Mouse (Mus musculus) brain, embryonic 18.5 days (tissue): Measurements from ENCODE around the gene Slmap.
"Not testable (repeated sequence)": the region's sequence is repeated elsewhere in the genome, so short reads cannot be mapped to it uniquely, and the experiment has no call there.

Experiments used
- DNase-seq: peaks from one replicate; pipeline ENCODE4 v3.0.0-alpha.2; 2012; ENCODE audit warnings: low read depth, low spot score

Slmap gene

DNA sequence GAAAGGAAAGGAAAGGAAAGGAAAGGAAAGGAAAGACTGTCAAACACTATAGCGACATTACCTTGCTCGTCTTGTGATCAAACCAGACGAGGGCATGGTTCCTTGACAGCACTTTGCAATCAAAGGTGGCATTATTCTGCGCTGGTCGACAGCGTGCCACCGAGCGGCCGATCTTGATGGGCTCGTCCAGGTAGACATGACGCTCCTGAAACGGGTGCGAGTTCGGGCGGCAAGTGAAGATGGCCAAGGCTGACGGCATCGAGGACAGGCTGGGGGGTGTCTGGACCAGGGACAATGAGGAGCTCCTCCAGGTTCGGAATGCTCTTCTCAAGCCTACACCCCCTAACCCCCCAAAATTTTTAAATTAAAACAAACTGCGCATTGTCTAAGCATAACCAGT is 1.5 kb downstream of the Slmap start:
- no peak for DNase-seq

- DNase-seq: no peak
These were observed 2.0 kb downstream of the Slmap start for GRCm38 (mm10) chr14:26532752-26533151.

GRCm38 (mm10) chr14:26531410-26532313 is 3.1 kb downstream of the Slmap start:
- no peak for DNase-seq

- no peak for DNase-seq
These were observed 4.4 kb downstream of the Slmap start for GRCm38 (mm10) chr14:26530350-26530749.

DNA sequence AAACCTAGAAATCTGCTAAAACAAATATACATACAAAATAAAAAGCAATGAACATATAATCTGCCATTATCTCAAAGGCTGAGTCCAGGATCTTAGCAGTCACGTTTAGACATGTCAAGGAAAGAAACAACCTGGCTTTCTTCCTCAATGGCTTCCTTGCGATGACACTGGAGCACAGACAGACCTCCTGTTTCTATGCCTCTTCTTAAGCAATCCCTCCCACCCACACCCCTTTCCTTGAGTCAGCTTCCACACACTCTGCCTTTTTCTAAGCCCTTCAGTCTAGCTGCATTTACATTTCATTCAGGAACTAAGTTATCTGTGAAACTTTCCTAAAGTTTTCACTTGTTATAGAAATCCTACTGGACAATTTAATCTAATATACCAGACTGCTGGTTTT is 6.4 kb downstream of the Slmap start:
- DNase-seq: no peak

DNA sequence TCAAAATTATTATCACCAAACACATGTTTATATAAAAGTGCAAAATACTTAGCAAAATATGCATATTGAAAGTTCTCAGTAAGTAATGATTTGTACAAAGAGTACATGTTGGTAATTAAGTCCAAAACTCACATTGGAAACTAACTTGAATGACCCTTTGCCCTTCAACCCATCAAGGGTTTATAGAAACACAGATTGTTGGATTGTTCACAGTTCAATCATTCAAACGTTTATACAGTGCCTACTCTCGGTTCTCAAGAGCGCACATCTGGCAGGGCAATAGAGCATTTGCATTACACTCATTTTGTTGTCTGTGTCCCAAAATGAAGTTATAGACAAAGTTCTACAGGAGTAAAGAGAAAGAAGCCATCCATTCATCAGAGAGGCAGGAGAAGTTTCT is 8.8 kb downstream of the Slmap start:
- DNase-seq: no peak

DNA sequence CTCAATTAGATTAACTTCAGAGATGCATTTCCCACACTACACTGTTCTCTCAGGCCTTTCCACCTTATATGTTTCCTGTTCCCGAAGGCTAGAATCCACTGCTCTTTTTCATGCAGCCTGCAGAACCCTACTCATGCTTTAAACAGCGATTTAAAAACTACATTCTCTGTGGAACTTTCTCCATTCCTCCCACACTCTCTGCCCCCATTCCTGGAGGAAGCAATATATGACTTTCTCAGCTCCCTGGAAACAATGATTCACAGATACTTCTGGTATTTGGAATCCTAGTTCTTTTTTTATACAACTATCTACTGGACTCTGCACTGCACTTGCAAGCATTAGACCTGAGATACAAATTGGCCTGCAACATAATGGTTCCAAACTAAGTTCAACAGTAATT is 11.6 kb downstream of the Slmap start:
- DNase-seq: no peak

DNA sequence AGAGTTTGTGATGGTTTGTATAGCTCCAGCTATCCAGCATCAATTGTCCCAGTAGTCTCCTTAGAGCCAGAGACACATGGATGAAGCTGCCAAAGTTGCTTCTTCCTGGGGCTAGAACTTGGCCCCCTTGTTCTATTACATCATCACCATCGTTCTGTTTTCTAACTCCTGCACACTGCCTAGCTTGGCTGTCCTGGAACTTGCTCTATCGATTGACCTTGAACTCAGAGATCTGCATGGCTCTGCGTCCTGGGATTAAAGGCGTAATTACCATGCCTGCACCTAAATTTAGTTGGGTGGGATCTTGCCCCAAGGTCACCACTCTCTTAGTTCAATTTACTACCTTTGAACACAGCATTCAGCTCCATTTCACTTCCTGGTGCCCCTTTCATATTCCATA is 14.9 kb downstream of the Slmap start:
- DNase-seq: no peak

GRCm38 (mm10) chr14:26517843-26518242 is 16.9 kb downstream of the Slmap start:
- no peak for DNase-seq

DNA sequence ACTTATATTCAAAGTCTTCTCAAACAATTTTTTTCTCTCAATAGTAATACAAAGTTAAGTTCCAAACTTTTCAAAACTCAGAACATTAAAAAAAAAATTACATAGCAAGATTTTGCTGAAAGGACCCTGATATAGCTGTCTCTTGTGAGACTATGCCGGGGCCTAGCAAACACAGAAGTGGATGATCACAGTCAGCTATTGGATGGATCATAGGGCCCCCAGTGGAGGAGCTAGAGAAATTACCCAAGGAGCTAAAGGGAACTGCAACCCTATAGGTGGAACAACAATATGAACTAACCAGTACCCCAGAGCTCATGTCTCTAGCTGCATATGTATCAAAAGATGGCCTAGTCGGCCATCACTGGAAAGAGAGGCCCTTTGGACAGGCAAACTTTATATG is 18.5 kb downstream of the Slmap start:
- not testable (repeated sequence) for DNase-seq

DNA sequence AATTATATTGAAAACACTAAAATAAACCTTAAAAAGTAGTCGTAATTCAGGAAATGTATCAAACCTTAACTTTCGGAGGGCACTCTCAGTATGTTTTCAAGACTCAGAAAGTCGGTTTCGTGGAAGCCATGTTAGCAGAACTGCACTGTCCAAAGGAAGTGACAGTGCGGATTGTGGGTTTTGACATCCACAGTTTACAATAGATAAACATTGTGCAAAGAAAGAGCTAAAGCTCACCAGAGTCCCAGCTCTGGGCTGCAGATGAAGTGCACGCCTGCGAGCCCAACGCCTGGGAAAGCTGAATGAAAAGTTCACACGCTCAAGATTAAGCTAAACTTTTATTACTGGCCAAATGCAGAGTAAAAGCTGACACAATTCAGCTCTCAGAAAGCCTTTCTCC is 18.9 kb downstream of the Slmap start:
- DNase-seq: no peak

- no peak for DNase-seq
These were observed 24.2 kb downstream of the Slmap start for GRCm38 (mm10) chr14:26510545-26510944.

GRCm38 (mm10) chr14:26508150-26508549 is 26.6 kb downstream of the Slmap start:
- no peak for DNase-seq

GRCm38 (mm10) chr14:26507361-26507760 is 27.4 kb downstream of the Slmap start:
- no peak for DNase-seq

DNA sequence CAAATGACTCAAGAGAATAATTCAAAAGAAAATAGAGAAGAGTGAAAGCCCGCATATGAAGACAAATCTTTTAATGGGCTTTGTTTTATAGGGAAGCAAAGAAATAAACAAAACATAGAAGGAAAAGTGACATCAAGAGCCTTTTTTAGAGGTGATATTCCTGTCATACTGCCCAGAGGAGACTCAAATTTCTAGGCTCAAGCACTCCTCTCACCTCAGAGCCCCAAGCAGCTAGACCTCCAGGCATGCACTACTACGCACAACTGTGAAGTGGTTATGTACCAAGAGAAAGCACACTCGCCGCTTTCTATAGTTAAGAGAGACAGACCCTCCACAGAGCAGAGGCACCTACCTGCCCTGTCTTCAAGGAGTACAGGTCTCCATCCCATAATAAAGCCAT is 30.2 kb downstream of the Slmap start:
- DNase-seq: no peak

- DNase-seq: no peak
These were observed 34.4 kb downstream of the Slmap start for GRCm38 (mm10) chr14:26500136-26500933.

- DNase-seq: no peak
These were observed 39.7 kb downstream of the Slmap start for GRCm38 (mm10) chr14:26495021-26495420.

DNA sequence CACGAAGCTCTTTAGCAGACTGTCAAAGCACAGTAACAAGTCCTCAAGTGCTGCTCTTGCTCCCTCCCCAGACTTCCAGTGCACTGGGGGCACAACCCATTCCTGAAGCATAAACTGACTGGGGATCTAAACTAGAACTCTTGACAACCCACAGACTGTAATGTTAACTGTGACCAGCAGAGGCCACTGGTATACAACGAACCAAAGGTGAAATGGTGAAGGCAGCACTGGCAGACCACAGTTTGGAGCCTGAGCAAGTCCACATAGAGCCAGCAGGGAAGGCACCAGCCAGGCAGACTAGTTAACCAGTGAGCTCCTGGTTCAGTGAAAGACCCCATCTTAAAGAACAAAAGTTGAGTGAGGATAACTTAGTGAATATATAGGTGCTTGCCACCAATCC is 43.6 kb downstream of the Slmap start:
- peak; percentile 14 for DNase-seq

GRCm38 (mm10) chr14:26488329-26489020 is 46.3 kb downstream of the Slmap start:
- no peak for DNase-seq

GRCm38 (mm10) chr14:26486416-26487198 is 48.1 kb downstream of the Slmap start:
- peak; percentile 8 for DNase-seq

DNA sequence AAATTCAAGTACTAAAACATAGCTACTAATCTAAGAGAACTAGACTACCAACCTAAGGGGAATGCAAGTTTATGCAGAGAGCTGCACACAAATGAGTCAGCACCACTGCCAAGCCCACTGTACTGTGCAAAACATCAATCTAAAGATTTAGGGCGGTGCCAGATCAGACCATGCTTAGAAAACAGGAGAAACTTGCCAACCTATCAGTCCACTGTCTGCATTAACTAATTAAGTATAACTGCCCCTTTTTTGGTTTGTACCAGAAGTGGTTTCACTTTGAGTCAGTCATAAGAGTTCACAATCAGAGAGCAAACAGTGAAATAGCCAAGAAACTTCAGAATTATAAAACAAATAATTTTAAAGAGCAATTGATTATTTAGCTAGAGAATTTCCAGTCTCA is 53.3 kb downstream of the Slmap start:
- DNase-seq: no peak
